Mouse (Mus musculus) C2C12 (cell line): ENCODE data around the gene Fabp1. TPM values are rescaled to one million over a fixed set of nuclear protein-coding genes. Genes with fewer than 3 reads are reported as not detected.
A peak's percentile ranks its signal among the peaks of the same experiment; 100 is the strongest.

Experiments
- H3K27me3 ChIP-seq: one replicate; pipeline ENCODE4 v1.6.1; 2011; ENCODE audit not compliant: control insufficient read depth, insufficient read depth, insufficient read length
- H3K36me3 ChIP-seq: one replicate; pipeline ENCODE4 v1.6.1; 2011; ENCODE audit not compliant: control insufficient read depth, insufficient read depth
- H3K4me3 ChIP-seq: one replicate; pipeline ENCODE4 v1.5.1; 2011; ENCODE audit warnings: mild to moderate bottlenecking, control low read depth; ENCODE audit not compliant: poor library complexity, insufficient read depth, severe bottlenecking
- H3K79me2 ChIP-seq: one replicate; pipeline ENCODE4 v1.6.1; 2011; ENCODE audit not compliant: control insufficient read depth, insufficient read depth
- H3K79me3 ChIP-seq: one replicate; pipeline ENCODE4 v1.6.1; 2011; ENCODE audit warnings: low read depth, control low read depth
- H3ac ChIP-seq: one replicate; pipeline ENCODE3; 2011; ENCODE audit warnings: low read depth; ENCODE audit not compliant: control insufficient read depth, insufficient read length
- CEBPB ChIP-seq: IDR thresholded peaks from one replicate; pipeline ENCODE4 v1.6.1; 2011; ENCODE audit warnings: low read depth, mild to moderate bottlenecking, control low read depth, moderate library complexity
- CTCF ChIP-seq: IDR thresholded peaks from one replicate; pipeline ENCODE4 v1.5.1; 2011; ENCODE audit not compliant: control insufficient read depth, insufficient read depth, insufficient read length
- FOSL1 ChIP-seq: IDR thresholded peaks from one replicate; pipeline ENCODE4 v1.8.0; 2011; ENCODE audit warnings: mild to moderate bottlenecking, low read length; ENCODE audit not compliant: poor library complexity, insufficient read depth, severe bottlenecking
- MAX ChIP-seq: IDR thresholded peaks from one replicate; pipeline ENCODE4 v1.6.1; 2011; ENCODE audit warnings: mild to moderate bottlenecking, control low read depth
- MYOD1 ChIP-seq: IDR thresholded peaks from one replicate; pipeline ENCODE4 v1.6.1; 2011; ENCODE audit warnings: low read depth; ENCODE audit not compliant: control insufficient read depth, insufficient read length
- MYOG ChIP-seq: IDR thresholded peaks from one replicate; pipeline ENCODE4 v1.6.1; 2011; ENCODE audit not compliant: control insufficient read depth, insufficient read length; ENCODE audit errors: extremely low read depth
- USF1 ChIP-seq: IDR thresholded peaks from one replicate; pipeline ENCODE4 v1.6.1; 2011; ENCODE audit warnings: low read depth, mild to moderate bottlenecking, control low read depth, moderate library complexity
- polyA plus RNA-seq: library from polyadenylated mRNA; unstranded; fragments of >200 nt; fragmentation: generic; extraction: Trizol; gene quantifications from one replicate; pipeline ENCODE4 v1.2.1, GENCODE M21; 2012; ENCODE audit warnings: missing spikeins

The Fabp1 gene
- polyA plus RNA-seq, 1 experiment, result not detected

GRCm38 (mm10) chr6:71162269-71162668, 37.4 kb upstream of the Fabp1 start:
- H3K79me2 ChIP-seq, result no peaks in the 10 kb centered on the region
- no peak overlapping the region for H3ac ChIP-seq
- no peak overlapping the region for H3K4me3 ChIP-seq
- H3K36me3 ChIP-seq, result no peaks in the 10 kb centered on the region
- H3K27me3 ChIP-seq, result peaks cover 4% of the 10 kb centered on the region
- H3K79me3 ChIP-seq, result no peaks in the 10 kb centered on the region
- TF ChIP-seq MYOD1 (no peak), CEBPB (no peak), USF1 (no peak), MAX (no peak), MYOG (no peak), FOSL1 (no peak), CTCF (no peak)

GRCm38 (mm10) chr6:71164394-71164793, 35.2 kb upstream of the Fabp1 start:
- no peak overlapping the region for H3K4me3 ChIP-seq
- no peak overlapping the region for H3ac ChIP-seq
- TF ChIP-seq USF1, result no peak
- TF ChIP-seq FOSL1, result no peak
- no peak for TF ChIP-seq CTCF
- no peak for TF ChIP-seq MYOG
- no peak for TF ChIP-seq CEBPB
- TF ChIP-seq MYOD1, result no peak
- TF ChIP-seq MAX, result no peak
- H3K27me3 ChIP-seq, result no peaks in the 10 kb centered on the region
- H3K79me3 ChIP-seq, result no peaks in the 10 kb centered on the region
- no peaks in the 10 kb centered on the region for H3K79me2 ChIP-seq
- H3K36me3 ChIP-seq, result no peaks in the 10 kb centered on the region

- Histone ChIP-seq H3K4me3 (no peak overlapping the region), H3K79me3 (no peaks in the 10 kb centered on the region), H3K79me2 (no peaks in the 10 kb centered on the region), H3K36me3 (no peaks in the 10 kb centered on the region), H3K27me3 (no peaks in the 10 kb centered on the region), H3ac (no peak overlapping the region)
- TF ChIP-seq CTCF (peak; percentile 45), MYOD1 (peak; percentile 65), FOSL1 (no peak), CEBPB (peak; percentile 53)
These were observed 33.0 kb upstream of the Fabp1 start for GRCm38 (mm10) chr6:71166551-71167169.

- Histone ChIP-seq H3K27me3 (no peaks in the 10 kb centered on the region), H3ac (no peak overlapping the region), H3K36me3 (no peaks in the 10 kb centered on the region), H3K4me3 (no peak overlapping the region), H3K79me3 (no peaks in the 10 kb centered on the region), H3K79me2 (no peaks in the 10 kb centered on the region)
- TF ChIP-seq MYOG, result no peak
- no peak for TF ChIP-seq USF1
- no peak for TF ChIP-seq MAX
- no peak for TF ChIP-seq CTCF
- TF ChIP-seq FOSL1, result no peak
- TF ChIP-seq CEBPB, result no peak
- no peak for TF ChIP-seq MYOD1
These were observed 26.6 kb upstream of the Fabp1 start for GRCm38 (mm10) chr6:71172812-71173580.

- Histone ChIP-seq H3ac (no peak overlapping the region), H3K79me3 (no peaks in the 10 kb centered on the region), H3K4me3 (no peak overlapping the region), H3K36me3 (no peaks in the 10 kb centered on the region), H3K79me2 (no peaks in the 10 kb centered on the region), H3K27me3 (no peaks in the 10 kb centered on the region)
- TF ChIP-seq FOSL1 (no peak), MYOG (no peak), MYOD1 (no peak)
These were observed 19.0 kb upstream of the Fabp1 start for GRCm38 (mm10) chr6:71180596-71180995.
